Mouse (Mus musculus) granulocyte monocyte progenitor cell, adult 5-6 weeks (primary cell): ENCODE results near the gene Lrguk. TPM values are rescaled to one million over a fixed set of nuclear protein-coding genes. Genes with fewer than 3 reads are reported as not detected.
A peak's percentile ranks its signal among the peaks of the same experiment; 100 is the strongest.

Source experiments
- ATAC-seq: replicated peaks from 2 replicates; pipeline ENCODE4 v1.8.0; 2016; ENCODE audit warnings: mild to moderate bottlenecking, moderate TSS enrichment, inconsistent platforms; ENCODE audit not compliant: poor library complexity, severe bottlenecking
- total RNA-seq, 2 experiments: library from RNA; stranded (forward) in 1 of 2; stranded (reverse) in 1 of 2; fragments of 200-712, 200-1000 nt in 1 of 2; fragments of >200 nt in 1 of 2; fragmentation: Nextera tagmentation in 1 of 2; gene quantifications; 2 replicates each; pipeline ENCODE4 v1.2.3; 2014 to 2017

Gene Lrguk
- total RNA-seq, 2 experiments from 2014 or later, result not detected

GRCm38 (mm10) chr6:34170844-34171494 is 141.7 kb downstream of the Lrguk start:
- ATAC-seq, result no peak

GRCm38 (mm10) chr6:34171748-34172457 is 142.7 kb downstream of the Lrguk start:
- no peak for ATAC-seq

GRCm38 (mm10) chr6:34173251-34173650 is 144.0 kb downstream of the Lrguk start:
- ATAC-seq, result no peak

GRCm38 (mm10) chr6:34174715-34175114 is 145.5 kb downstream of the Lrguk start:
- ATAC-seq, result peak; percentile 15

GRCm38 (mm10) chr6:34176111-34176863 is 147.0 kb downstream of the Lrguk start:
- peak; percentile 31 for ATAC-seq

- peak; percentile 93 for ATAC-seq
Measured at GRCm38 (mm10) chr6:34176864-34177247, 147.6 kb downstream of the Lrguk start, which contains the start of gene Slc35b4. Slc35b4 (minus strand) TSS chr6:34177111.

- ATAC-seq, result no peak
Measured at GRCm38 (mm10) chr6:34179007-34179406, 149.8 kb downstream of the Lrguk start.

- no peak for ATAC-seq
Measured at GRCm38 (mm10) chr6:34179911-34180310, 150.7 kb downstream of the Lrguk start.

GRCm38 (mm10) chr6:34181961-34182360 is 152.7 kb downstream of the Lrguk start:
- ATAC-seq, result no peak

- no peak for ATAC-seq
Measured at GRCm38 (mm10) chr6:34183326-34183725, 154.1 kb downstream of the Lrguk start.

Other genes with a start within 250 kb of the Lrguk start
- gene Slc35b4, start 147.7 kb downstream of the Lrguk start, total RNA-seq (2014; fragmentation: Nextera tagmentation), result 33.6 and 34.9 TPM in 2 replicates
- 25.9 and 36.7 TPM in 2 replicates for gene Slc35b4, start 147.7 kb downstream of the Lrguk start, total RNA-seq (2017)